Mouse (Mus musculus) neural tube, embryonic 13.5 days (tissue): ENCODE data around the gene Zbtb5. TPM values are rescaled to one million over a fixed set of nuclear protein-coding genes. Genes with fewer than 3 reads are reported as not detected.

ENCODE experiments used
- ATAC-seq: fragments of 200-750 bp; cut with Nextera tagmentation; 2 replicates; pipeline ENCODE4 v1.8.0; 2017; ENCODE audit warnings: low read depth, mild to moderate bottlenecking, moderate TSS enrichment, moderate library complexity
- H3K27ac ChIP-seq: fragments of 300-500 bp; sonication (generic); replicated peaks from 2 replicates; pipeline ENCODE4 v1.5.1; 2015; ENCODE audit warnings: moderate library complexity, mild to moderate bottlenecking, inconsistent platforms
- H3K27me3 ChIP-seq: fragments of 300-500 bp; sonication (generic); 2 replicates; pipeline ENCODE4 v1.6.1; 2015; ENCODE audit warnings: mild to moderate bottlenecking, inconsistent platforms
- H3K36me3 ChIP-seq: fragments of 300-500 bp; sonication (generic); 2 replicates; pipeline ENCODE4 v1.6.1; 2015; ENCODE audit warnings: mild to moderate bottlenecking, inconsistent platforms
- H3K4me1 ChIP-seq: fragments of 300-500 bp; sonication (generic); replicated peaks from 2 replicates; pipeline ENCODE4 v1.6.1; 2015; ENCODE audit warnings: inconsistent platforms
- H3K4me2 ChIP-seq: fragments of 300-500 bp; sonication (generic); 2 replicates; pipeline ENCODE4 v1.6.1; 2015; ENCODE audit warnings: inconsistent platforms, mild to moderate bottlenecking, moderate library complexity
- H3K4me3 ChIP-seq: fragments of 300-500 bp; sonication (generic); 2 replicates; pipeline ENCODE4 v1.5.1; 2015; ENCODE audit warnings: mild to moderate bottlenecking, inconsistent platforms
- H3K9ac ChIP-seq: fragments of 300-500 bp; sonication (generic); 2 replicates; pipeline ENCODE4 v1.6.1; 2015; ENCODE audit warnings: moderate library complexity, mild to moderate bottlenecking, inconsistent platforms
- H3K9me3 ChIP-seq: fragments of 300-500 bp; sonication (generic); 2 replicates; pipeline ENCODE4 v1.6.1; 2016; ENCODE audit warnings: inconsistent platforms
- WGBS: fragments of 180-500 bp; shearing (Covaris S2); methylation state at CpG from one replicate; pipeline ENCODE4 v1.1.7; 2015; 5-methylcytosine and 5-hydroxymethylcytosine counted together
- polyA plus RNA-seq: library from polyadenylated mRNA; unstranded; fragments of >200 nt; fragmentation: Nextera tagmentation; extraction: Ambion mirVana; gene quantifications from 2 replicates; pipeline ENCODE4 v1.2.1, GENCODE M21; 2015

Zbtb5 gene
- polyA plus RNA-seq, 1 experiment from 2014 or later = 35.6 TPM

- H3K4me2 ChIP-seq = no peak overlapping the region
- peak; percentile 53; the same call in 1 of the 2 replicates for ATAC-seq
- H3K27me3 ChIP-seq = no peaks in the 10 kb centered on the region
- H3K36me3 ChIP-seq = peaks cover 81% of the 10 kb centered on the region
- no peak overlapping the region for H3K9ac ChIP-seq
- no peak overlapping the region for H3K27ac ChIP-seq
- no peaks in the 10 kb centered on the region for H3K9me3 ChIP-seq
- H3K4me3 ChIP-seq = no peak overlapping the region
- no peaks in the 10 kb centered on the region for H3K4me1 ChIP-seq
- 76% methylated on average over 16 of the region's 16 CpGs for WGBS
Observed at GRCm38 (mm10) chr4:45034693-45035628, 22.7 kb upstream of the Zbtb5 start.

GRCm38 (mm10) chr4:45032586-45032985 is 20.4 kb upstream of the Zbtb5 start:
- peaks cover 90% of the 10 kb centered on the region for H3K36me3 ChIP-seq
- no peak for ATAC-seq
- 90% methylated on average over 9 of the region's 9 CpGs for WGBS
- H3K4me1 ChIP-seq = no peaks in the 10 kb centered on the region
- H3K4me2 ChIP-seq = no peak overlapping the region
- no peak overlapping the region for H3K27ac ChIP-seq
- no peak overlapping the region for H3K9ac ChIP-seq
- H3K4me3 ChIP-seq = no peak overlapping the region
- H3K9me3 ChIP-seq = no peaks in the 10 kb centered on the region
- H3K27me3 ChIP-seq = no peaks in the 10 kb centered on the region

GRCm38 (mm10) chr4:45026459-45026858 is 14.2 kb upstream of the Zbtb5 start:
- no peak for ATAC-seq
- Histone ChIP-seq H3K27ac (no peak overlapping the region), H3K4me2 (no peak overlapping the region), H3K36me3 (peaks cover 77% of the 10 kb centered on the region), H3K27me3 (no peaks in the 10 kb centered on the region), H3K4me1 (no peaks in the 10 kb centered on the region), H3K9me3 (no peaks in the 10 kb centered on the region), H3K4me3 (no peak overlapping the region), H3K9ac (no peak overlapping the region)
- 91% methylated on average over 4 of the region's 4 CpGs for WGBS

- Histone ChIP-seq H3K27me3 (no peaks in the 10 kb centered on the region), H3K4me2 (peak overlapping the region; percentile 98), H3K27ac (no peak overlapping the region; the same call in 1 of the 2 replicates), H3K9me3 (no peaks in the 10 kb centered on the region), H3K4me3 (peak overlapping the region; percentile 81), H3K9ac (peak overlapping the region; percentile 81), H3K36me3 (peaks cover 15% of the 10 kb centered on the region), H3K4me1 (peaks cover 23% of the 10 kb centered on the region)
- ATAC-seq = peak; percentile 37
- 4% methylated on average over 14 of the region's 14 CpGs for WGBS
Observed at GRCm38 (mm10) chr4:45019009-45019408, 6.8 kb upstream of the Zbtb5 start.

GRCm38 (mm10) chr4:45018452-45018980 is 6.3 kb upstream of the Zbtb5 start, which contains the start of gene Polr1e:
Gene Polr1e (plus strand): TSS chr4:45018583.
- WGBS = under 1% methylated on average over 29 of the region's 29 CpGs
- peak; percentile 88 for ATAC-seq
- peak within 1 kb of the TSS; percentile 81 for H3K9ac ChIP-seq
- peak within 1 kb of the TSS; percentile 98 for H3K4me2 ChIP-seq
- H3K4me1 ChIP-seq = peaks cover 27% of the 10 kb centered on the region
- no peaks in the 10 kb centered on the region for H3K27me3 ChIP-seq
- H3K9me3 ChIP-seq = no peaks in the 10 kb centered on the region
- H3K27ac ChIP-seq = no peak within 1 kb of the TSS; the same call in 1 of the 2 replicates
- peak within 1 kb of the TSS; percentile 81 for H3K4me3 ChIP-seq
- peaks cover 10% of the 10 kb centered on the region for H3K36me3 ChIP-seq

DNA sequence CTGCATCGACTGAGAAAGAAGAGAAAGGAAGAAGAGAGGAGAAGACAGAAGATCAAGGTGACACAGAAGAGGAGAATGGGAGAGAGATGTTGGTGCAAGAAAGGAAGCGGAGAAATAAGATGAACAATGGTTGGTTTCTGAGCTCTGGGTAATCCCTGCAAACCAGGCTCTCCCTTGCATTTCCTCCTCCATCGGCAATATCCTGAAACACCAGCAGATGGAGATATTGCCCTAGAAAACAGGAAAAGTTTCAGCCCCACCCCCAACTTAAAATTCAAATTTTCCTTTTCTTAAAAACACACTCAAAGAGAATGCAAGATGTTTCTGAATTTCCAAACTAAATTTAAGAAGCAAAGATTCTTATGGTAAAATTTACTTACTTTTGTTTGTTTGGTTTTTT is 3.4 kb upstream of the Zbtb5 start:
- Histone ChIP-seq H3K27ac (no peak overlapping the region), H3K9me3 (no peaks in the 10 kb centered on the region), H3K9ac (no peak overlapping the region), H3K27me3 (no peaks in the 10 kb centered on the region), H3K36me3 (no peaks in the 10 kb centered on the region), H3K4me3 (no peak overlapping the region), H3K4me2 (no peak overlapping the region), H3K4me1 (peaks cover 34% of the 10 kb centered on the region)
- 21% methylated on average over 3 of the region's 3 CpGs for WGBS
- no peak for ATAC-seq

GRCm38 (mm10) chr4:45013537-45013936 is 1.3 kb upstream of the Zbtb5 start:
- WGBS = 5% methylated on average over 2 of the region's 2 CpGs
- Histone ChIP-seq H3K9ac (peak overlapping the region; percentile 81), H3K4me3 (peak overlapping the region; percentile 69), H3K9me3 (no peaks in the 10 kb centered on the region), H3K4me2 (peak overlapping the region; percentile 79), H3K4me1 (peaks cover 27% of the 10 kb centered on the region), H3K27me3 (no peaks in the 10 kb centered on the region), H3K27ac (no peak overlapping the region), H3K36me3 (no peaks in the 10 kb centered on the region)
- no peak for ATAC-seq

- Histone ChIP-seq H3K9me3 (no peaks in the 10 kb centered on the region), H3K27me3 (no peaks in the 10 kb centered on the region), H3K9ac (peak overlapping the region; percentile 81), H3K4me1 (peaks cover 27% of the 10 kb centered on the region), H3K36me3 (no peaks in the 10 kb centered on the region), H3K27ac (peak overlapping the region; percentile 76), H3K4me3 (peak overlapping the region; percentile 69), H3K4me2 (peak overlapping the region; percentile 79)
- WGBS = 2% methylated on average over 13 of the region's 13 CpGs
- ATAC-seq = no peak
Observed at GRCm38 (mm10) chr4:45013031-45013431, 819 bp upstream of the Zbtb5 start.

GRCm38 (mm10) chr4:45011581-45012104 is 569 bp downstream of the Zbtb5 start:
- H3K36me3 ChIP-seq = no peaks in the 10 kb centered on the region
- H3K4me2 ChIP-seq = peak overlapping the region; percentile 73
- H3K9ac ChIP-seq = peak overlapping the region; percentile 94
- WGBS = 2% methylated on average over 31 of the region's 31 CpGs
- peak; percentile 83 for ATAC-seq
- no peaks in the 10 kb centered on the region for H3K9me3 ChIP-seq
- no peaks in the 10 kb centered on the region for H3K27me3 ChIP-seq
- H3K4me1 ChIP-seq = peaks cover 27% of the 10 kb centered on the region
- peak overlapping the region; percentile 86 for H3K4me3 ChIP-seq
- H3K27ac ChIP-seq = peak overlapping the region; percentile 97

- Histone ChIP-seq H3K36me3 (no peaks in the 10 kb centered on the region), H3K27me3 (no peaks in the 10 kb centered on the region), H3K27ac (peak overlapping the region; percentile 97; the same call in 1 of the 2 replicates), H3K9ac (peak overlapping the region; percentile 94), H3K4me1 (peaks cover 27% of the 10 kb centered on the region), H3K4me3 (peak overlapping the region; percentile 86), H3K9me3 (no peaks in the 10 kb centered on the region), H3K4me2 (peak overlapping the region; percentile 73)
- no peak for ATAC-seq
- 9% methylated on average over 11 of the region's 11 CpGs for WGBS
Observed at GRCm38 (mm10) chr4:45010806-45011415, 1.3 kb downstream of the Zbtb5 start.

DNA sequence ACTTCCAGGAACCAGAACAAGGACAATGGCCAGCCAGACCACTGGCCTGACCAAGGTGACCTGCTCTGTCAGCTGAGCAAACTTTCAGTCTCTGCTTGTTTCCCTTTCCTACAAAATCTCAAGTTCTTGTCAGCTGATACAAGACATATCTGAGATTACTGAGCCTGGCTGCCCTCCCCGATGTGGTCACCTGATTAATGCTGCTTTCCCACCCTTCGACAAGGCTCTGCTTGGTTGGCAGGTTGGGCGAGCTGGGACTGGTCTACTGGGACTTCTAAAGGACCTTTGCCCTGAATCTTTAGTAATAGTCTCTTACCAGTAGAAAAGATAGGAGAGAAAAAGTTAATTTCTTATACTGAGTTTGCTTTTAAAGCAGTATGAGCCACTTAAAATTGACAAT is 6.8 kb downstream of the Zbtb5 start:
- Histone ChIP-seq H3K27ac (no peak overlapping the region), H3K4me3 (no peak overlapping the region), H3K4me2 (no peak overlapping the region), H3K36me3 (0 out of 2 replicates have a peak, but pooled peaks cover 4% of the 10 kb centered on the region), H3K27me3 (no peaks in the 10 kb centered on the region), H3K9ac (no peak overlapping the region), H3K4me1 (peaks cover 14% of the 10 kb centered on the region), H3K9me3 (no peaks in the 10 kb centered on the region)
- WGBS = 91% methylated on average over 3 of the region's 3 CpGs
- ATAC-seq = no peak

DNA sequence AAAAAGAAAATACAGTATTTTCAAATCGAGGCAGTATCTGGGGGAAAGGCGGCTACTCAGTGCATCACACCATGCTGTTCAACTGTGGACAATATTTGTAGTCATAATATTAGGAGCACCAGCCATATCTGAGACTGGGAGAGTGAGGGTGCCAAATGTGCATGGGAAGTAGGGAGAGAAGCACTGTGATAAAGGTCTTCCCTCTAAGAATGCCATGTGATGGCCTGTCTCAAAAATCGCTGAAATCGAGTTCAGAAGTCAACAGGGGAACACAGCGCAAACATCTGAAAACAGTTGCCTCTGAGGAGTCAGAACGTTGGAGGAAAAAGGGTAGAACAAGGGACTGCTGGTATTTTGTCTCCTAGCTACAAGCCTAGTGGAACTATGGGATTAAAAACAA is 12.2 kb downstream of the Zbtb5 start:
- Histone ChIP-seq H3K27me3 (no peaks in the 10 kb centered on the region), H3K4me2 (no peak overlapping the region), H3K9me3 (no peaks in the 10 kb centered on the region), H3K4me3 (no peak overlapping the region), H3K27ac (no peak overlapping the region), H3K4me1 (peaks cover 24% of the 10 kb centered on the region), H3K36me3 (peaks cover 5% of the 10 kb centered on the region), H3K9ac (no peak overlapping the region)
- WGBS = 88% methylated on average over 6 of the region's 6 CpGs
- no peak for ATAC-seq
